Mouse (Mus musculus) right cerebral cortex, postnatal 4 days (tissue): ENCODE measurements around the gene Gm266.

Experiments
- DNase-seq: peaks from one replicate; pipeline ENCODE4 v3.0.0-alpha.2; 2022

The Gm266 gene

GRCm38 (mm10) chr12:111451561-111451960 lies 34.1 kb downstream of the Gm266 start:
- no peak for DNase-seq

DNA sequence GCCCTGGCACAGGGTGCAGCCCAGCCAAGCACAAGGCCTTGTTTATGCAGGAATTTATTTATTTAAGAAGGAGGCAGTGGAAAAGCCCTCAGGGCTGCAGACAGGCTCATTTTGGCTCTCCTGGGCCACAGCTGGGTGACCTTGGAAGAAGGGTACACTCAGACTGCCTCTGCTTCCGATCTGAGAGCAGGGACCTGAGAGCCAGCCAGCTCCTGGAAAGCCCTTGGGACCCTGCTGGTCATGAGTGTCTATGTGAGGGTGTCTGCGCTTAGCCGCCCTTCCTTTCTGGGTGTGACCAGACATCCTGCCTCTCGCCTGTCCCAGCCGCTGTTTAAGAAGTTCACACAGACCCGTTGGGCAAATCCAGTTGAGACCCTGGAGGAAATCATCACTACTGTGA lies 35.3 kb downstream of the Gm266 start:
- no peak for DNase-seq

DNA sequence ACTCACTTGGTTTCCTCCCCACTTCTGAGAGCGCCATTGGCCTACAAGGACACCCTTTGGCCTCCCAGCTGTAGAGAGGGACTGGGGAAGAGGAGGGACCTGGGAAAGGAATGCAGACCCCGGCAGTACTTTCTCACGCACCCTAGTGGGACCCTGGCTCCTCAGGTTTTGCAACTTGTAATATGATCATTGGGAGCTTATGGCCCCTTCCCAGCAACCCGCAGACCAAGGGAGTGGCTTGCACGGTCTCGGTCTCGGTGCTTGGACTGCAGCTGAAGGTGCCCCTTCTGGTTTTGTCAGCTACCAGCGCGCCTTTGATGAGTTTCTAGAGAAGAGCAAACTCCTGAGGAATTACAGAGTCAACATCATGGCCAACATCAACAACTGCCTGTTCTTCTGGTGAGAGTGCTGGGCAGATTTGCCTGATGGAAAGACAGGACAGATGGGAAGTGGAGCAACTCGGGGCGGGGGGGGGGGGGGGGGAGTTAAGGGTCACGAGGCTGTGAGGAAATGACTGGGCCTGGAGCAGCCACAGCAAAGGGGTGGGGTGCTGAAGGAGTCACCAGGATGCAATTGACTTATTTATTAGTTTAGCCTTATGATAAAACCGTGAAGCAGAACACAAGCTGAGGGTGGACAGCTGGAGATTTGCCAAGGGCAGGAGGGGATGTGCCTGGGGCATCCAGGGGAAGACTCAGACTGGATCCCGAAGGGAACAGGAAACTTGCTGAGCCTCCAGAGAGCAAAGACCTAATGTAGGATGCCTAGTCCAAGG lies 36.5 kb downstream of the Gm266 start:
- DNase-seq = no peak

DNA sequence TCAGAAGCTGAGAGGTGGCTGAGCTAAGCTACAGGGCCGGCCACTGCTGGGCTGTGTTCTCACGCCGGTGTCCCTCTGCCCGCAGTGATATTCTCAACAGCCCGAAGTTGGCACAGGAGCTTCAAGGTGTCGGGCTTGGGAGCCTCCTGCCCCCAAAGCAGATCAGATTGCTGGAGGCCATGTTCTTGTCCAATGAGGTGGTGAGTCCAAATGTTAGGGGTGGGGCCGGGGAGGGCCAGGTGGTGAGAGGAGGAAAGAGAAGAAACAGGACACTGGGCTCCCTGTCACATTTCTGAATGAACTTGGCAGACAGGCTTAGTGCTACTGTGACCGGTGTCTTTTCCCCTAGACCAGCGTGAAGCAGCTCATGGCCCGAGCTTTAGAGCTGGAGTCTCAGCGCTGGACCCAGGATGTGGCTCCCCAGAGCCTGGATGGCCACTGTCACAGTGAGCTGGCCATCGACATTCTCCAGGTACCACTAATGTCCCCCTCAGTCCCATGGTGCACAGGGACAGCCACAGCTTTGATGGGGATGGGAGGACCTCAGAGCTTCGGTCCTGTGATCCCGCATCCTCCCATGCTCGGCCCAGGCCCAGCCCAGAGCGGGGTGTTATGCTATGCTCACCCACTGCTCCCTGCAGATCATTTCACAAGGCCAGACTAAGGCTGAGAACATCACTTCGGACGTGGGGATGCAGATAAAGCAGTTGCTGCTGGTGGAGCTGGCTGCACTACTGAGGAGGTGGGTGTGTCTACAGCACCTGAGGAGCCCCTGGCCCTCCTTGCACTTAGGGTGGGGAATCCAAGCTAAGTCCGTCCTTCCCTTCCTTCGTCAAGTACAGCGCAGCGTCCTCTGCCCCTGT lies 37.5 kb downstream of the Gm266 start:
- no peak for DNase-seq

DNA sequence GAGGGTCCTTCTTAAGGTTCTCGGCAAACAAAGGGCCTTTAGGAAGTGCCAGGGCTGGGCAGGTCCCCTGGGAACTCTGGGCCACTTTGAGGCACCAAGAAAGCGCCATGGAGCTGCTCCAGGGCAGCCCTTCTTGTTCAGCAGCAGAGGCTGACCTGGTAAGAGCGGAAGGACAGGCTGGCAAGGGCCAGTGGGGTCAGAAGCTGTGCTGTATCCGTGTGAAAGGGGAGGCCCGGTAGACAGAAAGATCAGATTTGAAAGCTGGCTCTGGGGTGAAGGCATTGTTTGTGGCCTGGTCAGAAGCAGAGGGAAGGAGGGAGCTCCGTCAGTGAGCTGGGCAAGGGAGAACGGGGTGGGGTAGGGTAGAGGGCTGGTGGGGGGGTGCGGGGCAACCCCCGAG lies 38.3 kb downstream of the Gm266 start:
- DNase-seq = no peak

DNA sequence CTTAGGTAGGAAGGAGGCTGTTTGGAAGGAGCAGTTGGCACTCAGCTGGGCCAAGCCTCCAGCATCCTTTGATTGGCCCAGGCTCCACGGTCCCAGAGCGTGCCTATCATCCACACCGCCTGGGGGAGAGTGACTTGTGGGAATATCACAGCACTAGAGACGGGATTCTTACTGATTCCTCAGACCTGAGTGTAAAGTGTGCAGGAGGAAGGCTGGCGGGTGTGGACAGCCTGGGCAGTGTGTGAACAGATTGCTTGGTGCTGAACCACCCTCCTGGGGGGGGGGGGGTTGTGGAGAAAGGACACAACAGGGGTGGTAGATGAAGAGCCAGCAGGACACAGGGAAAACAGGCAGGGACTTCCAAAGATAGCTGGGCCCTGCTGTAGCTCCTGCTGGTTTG lies 38.9 kb downstream of the Gm266 start:
- no peak for DNase-seq

DNA sequence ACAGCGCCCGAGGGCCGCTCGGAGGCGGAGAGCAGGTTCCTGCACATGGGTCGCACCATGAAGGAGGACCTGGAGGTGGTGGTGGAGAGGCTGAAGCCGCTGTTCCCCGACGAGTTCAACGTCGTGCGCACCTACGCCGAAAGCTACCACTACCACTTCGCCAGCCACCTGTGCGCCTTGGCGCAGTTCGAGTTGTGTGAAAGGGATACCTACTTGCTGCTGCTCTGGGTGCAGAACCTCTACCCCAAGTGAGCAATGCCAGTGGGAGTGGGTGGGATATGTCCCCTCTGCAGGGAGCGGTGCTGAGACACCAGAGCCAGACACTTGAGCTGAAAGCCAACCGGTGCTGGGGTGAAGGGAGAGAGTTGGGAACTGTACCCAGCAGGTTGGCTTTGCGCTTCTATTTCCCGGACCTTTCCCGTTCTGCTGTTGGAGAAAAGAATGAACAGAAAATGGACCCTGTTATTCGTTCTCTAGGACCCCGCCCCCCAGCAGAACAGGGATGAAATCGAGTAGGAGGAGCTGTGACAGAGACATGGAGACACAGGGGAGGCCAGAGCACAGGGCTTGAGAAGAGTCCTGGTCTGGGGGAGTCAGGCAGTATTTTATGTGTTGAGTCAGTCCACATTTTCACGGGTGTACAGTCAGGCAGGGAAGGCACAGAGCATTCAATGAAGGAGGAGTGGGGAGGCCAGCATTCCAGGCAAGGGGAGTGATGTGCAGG lies 39.6 kb downstream of the Gm266 start:
- DNase-seq = no peak

DNA sequence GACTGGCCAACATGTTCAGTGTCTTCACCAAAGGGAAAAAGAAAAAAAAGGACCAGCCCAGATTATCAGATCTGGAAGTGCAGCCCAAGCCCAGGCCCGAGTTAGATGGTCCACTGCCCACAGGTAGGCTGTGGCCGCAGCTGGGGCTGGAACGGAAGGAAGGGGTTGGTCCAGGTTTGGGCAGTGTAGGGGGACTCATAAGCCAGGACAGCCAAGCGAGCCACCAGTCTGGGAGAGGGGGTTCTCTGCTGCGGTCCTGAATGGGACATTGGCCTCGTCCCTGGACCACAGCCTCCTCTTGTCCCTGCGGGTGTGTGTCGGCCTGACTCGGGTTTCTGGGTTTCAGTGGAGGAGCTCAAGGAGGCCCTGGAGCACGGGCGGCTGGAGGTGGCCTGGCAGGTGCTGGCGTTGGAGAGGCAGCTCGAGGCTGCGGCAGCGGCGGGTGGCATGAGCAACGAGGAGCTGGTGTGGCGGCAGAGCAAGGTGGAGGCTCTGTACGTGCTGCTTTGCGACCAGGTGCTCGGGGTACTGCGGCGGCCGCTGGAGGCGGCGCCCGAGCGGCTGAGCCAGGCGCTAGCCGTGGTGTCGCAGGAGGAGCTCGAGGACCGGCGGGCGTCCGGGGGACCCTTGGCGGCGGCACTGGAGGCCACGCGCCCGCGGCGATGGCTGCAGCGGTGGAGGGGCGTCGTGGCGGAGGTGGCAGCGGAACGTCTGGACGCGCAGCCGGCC lies 40.3 kb downstream of the Gm266 start:
- DNase-seq = no peak

GRCm38 (mm10) chr12:111443921-111444831 lies 41.4 kb downstream of the Gm266 start:
- no peak for DNase-seq

DNA sequence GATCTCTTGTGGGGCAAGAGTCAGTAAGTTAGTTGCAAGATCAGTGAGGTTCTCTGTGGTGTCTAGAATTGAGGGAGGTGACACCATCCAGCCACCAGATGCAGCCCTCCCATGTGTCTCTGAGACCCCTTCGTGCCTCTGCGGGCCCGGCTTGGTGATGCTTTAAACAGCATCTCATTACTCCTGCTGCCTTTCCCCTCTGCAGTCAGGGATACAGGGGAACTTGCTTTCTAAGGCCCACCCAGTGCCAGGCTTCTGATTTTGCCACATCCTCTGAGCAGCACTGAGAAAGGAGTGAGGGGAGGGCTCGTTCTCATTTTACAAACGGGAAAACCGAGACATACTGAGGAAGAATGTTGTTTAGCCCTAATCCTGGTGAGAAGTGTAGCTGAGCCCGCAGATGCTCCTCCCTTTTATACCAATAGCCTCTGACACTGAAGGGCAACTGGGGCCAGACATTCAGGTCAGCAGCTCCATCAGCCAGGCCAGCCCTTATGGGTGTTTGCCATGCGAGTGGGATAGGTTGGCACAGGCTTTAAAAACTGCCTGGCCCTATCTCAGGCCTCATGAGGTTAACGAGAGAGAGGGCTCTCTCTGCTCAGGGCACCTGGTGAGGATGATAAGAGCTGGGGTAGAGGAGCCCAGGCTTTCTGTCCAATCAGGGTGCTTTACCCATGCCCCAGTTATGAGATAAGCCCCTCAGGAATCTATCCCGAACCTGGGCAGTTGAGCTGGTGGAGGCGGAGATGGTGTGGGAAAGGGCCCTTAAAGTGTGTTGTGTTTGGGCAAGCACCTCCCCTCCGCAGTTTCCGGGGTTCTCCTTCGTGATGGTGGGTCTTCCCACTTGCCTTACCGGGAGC lies 42.4 kb downstream of the Gm266 start:
- DNase-seq = no peak

- no peak for DNase-seq
These were observed 43.2 kb downstream of the Gm266 start, which contains the start of gene Tnfaip2 for GRCm38 (mm10) chr12:111442309-111443010. Gene Tnfaip2, plus strand, starts transcription at chr12:111442469.

DNA sequence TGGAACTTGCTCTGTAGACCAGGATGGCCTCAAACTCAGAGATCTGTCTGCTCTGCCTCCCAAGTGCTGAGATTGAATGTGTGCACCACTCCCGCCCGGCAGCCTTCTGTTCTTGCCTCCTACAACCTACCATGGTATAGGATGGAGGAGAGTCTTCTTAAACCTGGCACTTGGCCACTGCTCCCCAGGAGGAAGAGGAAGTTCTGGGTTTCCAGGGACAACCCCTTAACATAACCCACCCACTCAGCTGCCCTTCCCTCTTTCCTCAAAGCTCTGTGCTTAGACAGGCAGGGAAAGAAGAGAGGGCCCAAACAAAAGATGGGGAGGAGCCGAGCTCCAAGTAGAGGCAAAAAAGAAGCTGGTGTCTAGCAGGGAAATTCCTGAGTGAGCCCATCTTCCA lies 44.1 kb downstream of the Gm266 start:
- no peak for DNase-seq

GRCm38 (mm10) chr12:111440701-111441373 lies 44.8 kb downstream of the Gm266 start:
- DNase-seq = no peak

DNA sequence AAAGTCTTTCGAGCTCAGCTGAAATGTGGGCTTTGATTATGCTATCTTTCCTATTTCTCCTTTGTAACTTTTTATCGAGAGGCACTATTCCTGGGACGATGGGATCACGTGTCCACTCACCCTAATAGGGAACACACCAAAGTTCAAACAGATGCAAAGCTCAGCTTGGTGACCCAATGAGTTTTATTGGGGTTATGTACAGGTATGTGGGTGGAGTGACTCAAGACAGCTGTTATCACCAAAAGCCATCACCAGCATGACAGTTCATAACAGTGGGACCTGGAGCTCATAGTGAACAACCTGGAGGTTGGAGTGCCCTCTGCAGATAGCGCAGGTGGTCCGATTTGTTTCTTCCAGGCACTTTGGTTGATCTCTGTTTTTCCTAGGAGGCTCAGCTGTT lies 46.8 kb downstream of the Gm266 start:
- no peak for DNase-seq

DNA sequence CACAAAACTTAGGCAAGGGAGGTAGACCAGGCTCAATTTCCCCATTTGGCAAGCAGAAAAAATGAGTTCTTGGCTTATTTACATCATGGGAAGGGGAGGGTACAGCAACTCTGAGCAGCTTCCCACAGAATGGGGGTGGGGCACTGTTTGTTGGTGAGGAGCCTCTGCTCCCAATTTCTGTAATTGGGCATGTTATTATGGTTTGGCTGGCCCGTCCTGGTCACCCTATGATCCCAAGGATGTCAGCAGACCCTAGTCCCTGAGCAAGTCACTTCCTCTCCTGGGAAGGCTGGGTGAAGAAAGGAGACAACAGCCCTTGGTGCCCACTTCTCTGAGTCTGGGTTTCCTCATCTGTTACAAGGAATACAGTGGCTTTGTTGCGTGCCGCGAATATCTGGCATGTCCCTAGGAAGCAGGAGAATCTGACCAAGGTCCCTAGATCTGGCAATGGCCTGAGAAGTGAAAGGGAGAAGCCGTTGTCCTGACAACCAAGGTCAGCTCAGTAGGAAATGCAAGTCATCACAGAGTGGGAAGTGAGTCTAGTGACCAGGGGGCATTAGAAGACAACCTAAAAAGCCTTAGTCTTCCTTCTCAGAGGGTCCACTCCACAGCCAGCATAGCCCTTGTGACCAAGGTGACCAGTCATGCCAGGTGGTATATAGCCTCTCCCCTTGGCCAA lies 48.3 kb downstream of the Gm266 start:
- DNase-seq = no peak

DNA sequence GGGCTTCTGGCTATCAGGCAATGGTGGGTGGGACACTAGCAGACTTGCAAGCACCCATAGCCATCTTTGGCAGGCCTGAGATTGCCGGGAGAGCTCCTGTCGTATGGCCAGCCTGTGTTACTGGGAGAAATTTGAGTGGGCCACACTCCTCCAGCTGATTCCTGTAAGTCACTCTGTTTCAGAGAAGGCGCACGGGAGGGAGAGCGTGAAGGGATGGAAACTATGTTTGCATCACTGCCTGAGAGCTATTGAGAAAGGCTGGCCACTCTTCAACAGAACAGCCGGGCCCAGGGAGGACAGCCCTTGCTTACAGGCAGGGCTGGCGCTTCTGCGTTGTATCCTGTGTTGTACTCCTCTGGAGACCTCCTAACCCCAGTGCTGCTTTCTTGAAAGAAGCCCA lies 49.0 kb downstream of the Gm266 start:
- DNase-seq = no peak

DNA sequence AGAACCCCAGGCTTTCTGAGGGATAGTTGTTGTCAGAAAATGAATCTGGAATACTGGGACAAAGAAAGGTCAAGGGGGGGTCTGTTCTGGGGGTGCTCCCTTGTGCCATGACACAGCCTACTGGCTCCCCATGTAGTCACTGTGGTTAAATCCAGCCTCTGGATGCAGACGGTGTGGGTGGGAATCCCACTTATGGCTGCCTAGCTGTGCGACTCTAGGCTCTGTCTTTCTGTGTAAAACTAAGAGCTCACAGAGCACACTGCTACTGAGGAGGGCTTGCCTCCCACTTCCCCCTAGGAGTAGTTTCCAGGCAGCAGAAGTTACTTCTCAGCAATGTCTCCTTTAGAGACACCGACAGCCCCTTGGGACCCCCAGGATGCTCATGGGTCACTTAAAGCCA lies 49.5 kb downstream of the Gm266 start:
- no peak for DNase-seq

DNA sequence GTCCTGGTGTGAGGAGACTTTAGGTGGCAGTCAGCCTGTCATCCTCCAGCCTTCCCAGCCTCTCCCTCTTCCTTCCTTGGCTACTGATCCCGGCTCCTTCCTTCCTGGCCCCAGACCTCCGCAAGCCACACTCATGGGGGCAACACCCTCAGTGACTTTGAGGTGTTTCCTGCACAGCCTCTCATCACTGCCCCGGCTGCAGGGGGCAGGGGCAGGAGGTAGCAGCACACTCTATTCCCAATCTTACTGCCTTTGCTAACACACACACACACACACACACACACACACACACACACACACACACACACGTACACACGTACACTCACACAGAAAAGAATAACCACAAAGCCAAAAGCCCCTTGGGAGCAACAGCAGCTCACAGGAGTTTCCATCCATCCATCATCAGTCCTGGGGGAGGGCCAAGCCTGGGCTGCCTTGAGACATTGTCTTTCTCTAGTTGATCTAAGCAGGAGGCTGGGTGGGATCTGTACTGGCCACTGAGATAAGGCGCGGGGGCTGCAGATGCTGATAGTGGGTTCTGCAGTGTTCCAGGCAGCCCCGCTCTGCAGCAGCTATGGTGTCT lies 50.8 kb downstream of the Gm266 start:
- DNase-seq = no peak
